Mouse (Mus musculus): Measurements from ENCODE around the gene Cd5l.

DNA sequence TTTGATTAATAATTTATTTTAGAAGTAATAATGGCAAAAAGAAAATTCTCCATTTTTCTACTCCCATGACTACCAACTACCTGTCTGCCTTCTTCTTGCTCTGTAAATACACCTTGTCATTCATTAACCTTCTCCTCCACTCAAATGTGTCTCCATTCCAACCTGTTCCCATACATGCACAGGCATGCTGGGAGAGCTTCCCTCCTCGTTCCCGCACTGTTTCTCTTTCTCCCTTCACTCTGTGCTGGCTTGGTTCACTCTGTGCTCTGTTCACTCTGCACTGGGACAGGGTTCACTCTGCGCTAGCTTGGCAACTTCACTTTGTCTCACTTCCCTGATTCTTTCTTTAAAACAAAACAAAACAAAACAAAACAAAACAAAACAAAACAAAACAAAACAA, 19.5 kb downstream of the Cd5l start:
- TF ChIP-seq CTCF (IDR thresholded peaks at IDR 0.05; ENCODE audit: borderline replicate concordance, insufficient read depth, low read depth, low read length), result no peak
- no peak for TF ChIP-seq POLR2A (IDR thresholded peaks at IDR 0.05; ENCODE audit: borderline replicate concordance, insufficient read depth, low read length)

Measured in cerebellum, adult 2 months (tissue).